ENCODE assay signal across 22 mouse cellular contexts in the genomic region with DNA sequence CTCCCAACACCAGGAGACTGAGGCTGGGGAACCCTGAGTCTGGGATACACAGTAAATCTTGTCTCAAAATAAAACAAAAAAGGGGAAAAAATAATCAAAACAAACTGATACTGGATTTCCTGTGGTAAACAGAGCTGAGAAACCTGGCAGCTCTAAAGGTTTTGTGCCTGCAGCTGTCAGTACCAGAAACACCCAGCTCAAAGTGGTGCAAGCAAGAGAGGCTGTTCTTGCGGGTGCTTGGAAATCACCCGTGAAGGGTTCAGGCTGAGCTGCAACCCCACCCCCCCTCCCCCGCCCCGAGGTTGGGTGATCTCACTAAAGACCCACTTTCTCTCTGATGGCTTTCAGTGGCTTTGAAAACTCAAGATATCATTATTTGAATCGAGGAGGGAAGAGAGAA.
A peak's percentile ranks its signal among the peaks of the same experiment; 100 is the strongest.
DNase-seq lines count a peak whose midpoint lies in the region; ATAC-seq and TF ChIP-seq lines count a peak whose summit lies in the region.
"Had no signal": no experiment of that assay in that cellular context is flagged by ENCODE, and none has a peak within 500 bp of the region (broad histone marks: within the 10 kb centered on the region; RNA-seq: fewer than 3 reads in every experiment).

No protein-coding gene starts in this region.

- no peak for ATAC-seq in stomach, postnatal 0 days (ENCODE audit: low FRiP score, low TSS enrichment)
- ATAC-seq: intestine, embryonic 15.5 days; midbrain, embryonic 15.5 days had no signal

- H3K4me3 ChIP-seq in gastrocnemius, adult 2 months: peak overlapping the region; percentile 13; the same call in 1 of the 2 replicates
- H3K4me3 ChIP-seq in layer of hippocampus, adult 2 months: peak overlapping the region; percentile 35; the same call in 1 of the 2 replicates
- no peak overlapping the region for H3K4me3 ChIP-seq in embryonic facial prominence, embryonic 10.5 days
- no peak overlapping the region for H3K4me3 ChIP-seq in stomach, postnatal 0 days (ENCODE audit: low read depth, low read length)
- H3K4me3 ChIP-seq: embryonic facial prominence, embryonic 15.5 days; heart, adult 2 months; heart, embryonic 15.5 days; hindbrain, embryonic 15.5 days; intestine, embryonic 15.5 days; left cerebral cortex, adult 2 months; midbrain, embryonic 15.5 days; myocyte had no signal

- TF ChIP-seq CTCF in gastrocnemius, adult 2 months (IDR thresholded peaks at IDR 0.05): no peak
- no peak for TF ChIP-seq CTCF in layer of hippocampus, adult 2 months (conservative IDR thresholded peaks at IDR 0.05)
- TF ChIP-seq CTCF in stomach, postnatal 0 days (IDR thresholded peaks at IDR 0.05; ENCODE audit: low read depth): no peak

- 58% methylated on average over 5 of the region's 5 CpGs for WGBS in embryonic facial prominence, embryonic 10.5 days
- WGBS in stomach, postnatal 0 days: 30% methylated on average over 5 of the region's 5 CpGs

- no peaks in the 10 kb centered on the region for H3K36me3 ChIP-seq in embryonic facial prominence, embryonic 10.5 days (replicated peaks)
- no peaks in the 10 kb centered on the region for H3K36me3 ChIP-seq in stomach, postnatal 0 days (ENCODE audit: control insufficient read depth, insufficient read depth, low read length)
- H3K36me3 ChIP-seq: embryonic facial prominence, embryonic 15.5 days; heart, embryonic 15.5 days; hindbrain, embryonic 15.5 days; intestine, embryonic 15.5 days; midbrain, embryonic 15.5 days had no signal

- TF ChIP-seq EP300 in stomach, postnatal 0 days (optimal IDR thresholded peaks at IDR 0.05): no peak

- no peak overlapping the region for H3K9ac ChIP-seq in stomach, postnatal 0 days (ENCODE audit: low read length)
- H3K9ac ChIP-seq: embryonic facial prominence, embryonic 15.5 days; heart, embryonic 15.5 days; hindbrain, embryonic 15.5 days; intestine, embryonic 15.5 days; midbrain, embryonic 15.5 days had no signal

- no peak overlapping the region for H3K27ac ChIP-seq in gastrocnemius, adult 2 months
- H3K27ac ChIP-seq in layer of hippocampus, adult 2 months: peak overlapping the region; percentile 3; the same call in 1 of the 2 replicates
- H3K27ac ChIP-seq in embryonic facial prominence, embryonic 10.5 days (replicated peaks): peak overlapping the region; percentile 35; the same call in 1 of the 2 replicates
- H3K27ac ChIP-seq in stomach, postnatal 0 days (replicated peaks): no peak overlapping the region
- H3K27ac ChIP-seq: embryonic facial prominence, embryonic 15.5 days; heart, adult 2 months; heart, embryonic 15.5 days; hindbrain, embryonic 15.5 days; intestine, embryonic 15.5 days; left cerebral cortex, adult 2 months; midbrain, embryonic 15.5 days had no signal

- intact Hi-C loops in gastrocnemius, adult 2 months (cut with DNase I): no loop called here
- intact Hi-C loops in gastrocnemius, postnatal 36 days (cut with DNase I): no loop called here

- H3K4me2 ChIP-seq in stomach, postnatal 0 days (replicated peaks; ENCODE audit: low read depth): 0 out of 2 replicates have a peak overlapping the region, but pooled peaks have one; percentile 5
- H3K4me2 ChIP-seq: embryonic facial prominence, embryonic 15.5 days; heart, embryonic 15.5 days; hindbrain, embryonic 15.5 days; intestine, embryonic 15.5 days; midbrain, embryonic 15.5 days had no signal

- DNase-seq in gastrocnemius, adult 2 months: no peak
- DNase-seq in gastrocnemius, postnatal 36 days: no peak
- DNase-seq in layer of hippocampus, adult 2 months (ENCODE audit: low spot score in 2 of 2): no peak
- DNase-seq in layer of hippocampus, adult 11-12 months (ENCODE audit: low spot score): no peak
- no peak for DNase-seq in embryonic facial prominence, embryonic 10.5 days (ENCODE audit: low spot score)
- DNase-seq in stomach, postnatal 0 days (ENCODE audit: low spot score): no peak
- DNase-seq in layer of hippocampus, adult 8-10 months (ENCODE audit: low spot score in 2 of 2): no peak
- DNase-seq: adrenal gland, postnatal 36 days; cerebellum, adult 8-10 months; gastrocnemius, postnatal 14 days; heart, adult 2 months; heart, postnatal 4 days; lung, postnatal 14 days; spleen, adult 18-20 months; thymus, postnatal 36 days had no signal

- H3K27me3 ChIP-seq in embryonic facial prominence, embryonic 10.5 days (replicated peaks; ENCODE audit: low read depth, poor library complexity, severe bottlenecking): no peaks in the 10 kb centered on the region
- H3K27me3 ChIP-seq in stomach, postnatal 0 days (ENCODE audit: control insufficient read depth, insufficient read depth, low read length): no peaks in the 10 kb centered on the region
- H3K27me3 ChIP-seq: embryonic facial prominence, embryonic 15.5 days; heart, embryonic 15.5 days; hindbrain, embryonic 15.5 days; intestine, embryonic 15.5 days; midbrain, embryonic 15.5 days had no signal

- H3K4me1 ChIP-seq in embryonic facial prominence, embryonic 10.5 days: peaks cover 15% of the 10 kb centered on the region
- no peaks in the 10 kb centered on the region for H3K4me1 ChIP-seq in stomach, postnatal 0 days (replicated peaks; ENCODE audit: control insufficient read depth, insufficient read depth)
- H3K4me1 ChIP-seq: embryonic facial prominence, embryonic 15.5 days; heart, embryonic 15.5 days; intestine, embryonic 15.5 days; midbrain, embryonic 15.5 days had no signal

- no peaks in the 10 kb centered on the region for H3K9me3 ChIP-seq in embryonic facial prominence, embryonic 10.5 days
- H3K9me3 ChIP-seq in stomach, postnatal 0 days (ENCODE audit: control insufficient read depth, low read length): no peaks in the 10 kb centered on the region
- H3K9me3 ChIP-seq: embryonic facial prominence, embryonic 15.5 days; heart, embryonic 15.5 days; hindbrain, embryonic 15.5 days; intestine, embryonic 15.5 days; midbrain, embryonic 15.5 days had no signal

Comparison
In these comparisons a context has a peak if more than half of its experiments do, and no peak if none do; other contexts are left out.
1. H3K27ac ChIP-seq: peak in layer of hippocampus, adult 2 months (single experiment) and embryonic facial prominence, embryonic 10.5 days (single experiment); none in gastrocnemius, adult 2 months (single experiment) and stomach, postnatal 0 days (single experiment).
2. H3K4me3 ChIP-seq: peak in gastrocnemius, adult 2 months (single experiment) and layer of hippocampus, adult 2 months (single experiment); none in embryonic facial prominence, embryonic 10.5 days (single experiment) and stomach, postnatal 0 days (single experiment).